Mouse (Mus musculus) thymus, adult 2 months (tissue): ENCODE data around the gene Slc25a44. TPM values are rescaled to one million over a fixed set of nuclear protein-coding genes. Genes with fewer than 3 reads are reported as not detected.

Experiments
- DNase-seq: peaks from one replicate; pipeline ENCODE4 v3.0.0; 2021
- H3K27ac ChIP-seq: fragments of 200-500 bp; 2 replicates; pipeline ENCODE4 v1.5.1; 2012; ENCODE audit warnings: low read length, control low read depth; ENCODE audit not compliant: control insufficient read depth, insufficient read depth
- H3K27me3 ChIP-seq: fragments of 200-500 bp; 2 replicates; pipeline ENCODE4 v1.6.1; 2012; ENCODE audit warnings: mild to moderate bottlenecking, low read length, moderate library complexity, mixed read lengths; ENCODE audit not compliant: control insufficient read depth, insufficient read depth
- H3K36me3 ChIP-seq: fragments of 200-500 bp; 2 replicates; pipeline ENCODE4 v1.6.1; 2012; ENCODE audit warnings: mild to moderate bottlenecking, low read length, moderate library complexity; ENCODE audit not compliant: control insufficient read depth, insufficient read depth
- H3K4me1 ChIP-seq: fragments of 200-500 bp; replicated peaks from 2 replicates; pipeline ENCODE4 v1.6.1; 2012; ENCODE audit warnings: low read length; ENCODE audit not compliant: control insufficient read depth, insufficient read depth
- H3K4me3 ChIP-seq: fragments of 200-500 bp; 2 replicates; pipeline ENCODE4 v1.5.1; 2012; ENCODE audit warnings: mild to moderate bottlenecking, low read length, control low read depth, moderate library complexity; ENCODE audit not compliant: control insufficient read depth, insufficient read depth
- CTCF ChIP-seq: fragments of 200-500 bp; IDR thresholded peaks from 2 replicates; pipeline ENCODE4 v1.5.1; 2012; ENCODE audit warnings: mild to moderate bottlenecking, control low read depth, low read length, moderate library complexity, borderline replicate concordance; ENCODE audit not compliant: control insufficient read depth, poor library complexity, insufficient read depth; ENCODE audit errors: extremely low read depth
- POLR2A ChIP-seq: fragments of 200-500 bp; IDR thresholded peaks from 2 replicates; pipeline ENCODE4 v1.6.1; 2012; ENCODE audit warnings: mild to moderate bottlenecking, low read length, control low read depth, moderate library complexity; ENCODE audit not compliant: control insufficient read depth, poor library complexity, insufficient read depth; ENCODE audit errors: extremely low read depth
- WGBS: fragments of 180-500 bp; shearing (Covaris S2); methylation state at CpG from one replicate; pipeline ENCODE4 v1.1.7; 2018; 5-methylcytosine and 5-hydroxymethylcytosine counted together
- polyA plus RNA-seq: library from polyadenylated mRNA; depleted of rRNA; stranded (reverse); fragments of >200 nt; gene quantifications from 2 replicates; pipeline ENCODE4 v1.2.3, GENCODE M21; 2012

The Slc25a44 gene
- polyA plus RNA-seq, 1 experiment, result 32.5 TPM

- Histone ChIP-seq H3K27me3 (no peaks in the 10 kb centered on the region), H3K27ac (no peak overlapping the region), H3K36me3 (no peaks in the 10 kb centered on the region), H3K4me1 (no peaks in the 10 kb centered on the region), H3K4me3 (no peak overlapping the region)
- DNase-seq, result no peak
- 91% methylated on average over 2 of the region's 2 CpGs for WGBS
- TF ChIP-seq POLR2A (no peak), CTCF (no peak)
Measured at GRCm38 (mm10) chr3:88465127-88465526, 40.2 kb upstream of the Slc25a44 start.

GRCm38 (mm10) chr3:88464425-88464824 lies 39.5 kb upstream of the Slc25a44 start:
- Histone ChIP-seq H3K27me3 (no peaks in the 10 kb centered on the region), H3K36me3 (no peaks in the 10 kb centered on the region), H3K4me1 (no peaks in the 10 kb centered on the region), H3K4me3 (no peak overlapping the region), H3K27ac (no peak overlapping the region)
- no peak for TF ChIP-seq CTCF
- TF ChIP-seq POLR2A, result no peak
- no peak for DNase-seq
- 32% methylated on average over 3 of the region's 3 CpGs for WGBS

- no peaks in the 10 kb centered on the region for H3K27me3 ChIP-seq
- no peak for DNase-seq
- TF ChIP-seq CTCF (no peak), POLR2A (no peak)
- no peak within 1 kb of the TSS for H3K4me3 ChIP-seq
- no peak within 1 kb of the TSS for H3K27ac ChIP-seq
- H3K4me1 ChIP-seq, result peaks cover 11% of the 10 kb centered on the region
- WGBS, result 80% methylated on average over 12 of the region's 12 CpGs
- no peaks in the 10 kb centered on the region for H3K36me3 ChIP-seq
Measured at GRCm38 (mm10) chr3:88460983-88461696, 36.2 kb upstream of the Slc25a44 start, which contains the start of gene Sema4a. Sema4a (minus strand) TSS chr3:88461182.

GRCm38 (mm10) chr3:88460029-88460428 lies 35.1 kb upstream of the Slc25a44 start:
- TF ChIP-seq CTCF (no peak), POLR2A (no peak)
- DNase-seq, result no peak
- Histone ChIP-seq H3K4me3 (no peak overlapping the region), H3K4me1 (peaks cover 21% of the 10 kb centered on the region), H3K27me3 (no peaks in the 10 kb centered on the region), H3K36me3 (no peaks in the 10 kb centered on the region), H3K27ac (no peak overlapping the region)
- WGBS, result 70% methylated on average over 5 of the region's 5 CpGs

- DNase-seq, result no peak
- TF ChIP-seq CTCF (no peak), POLR2A (no peak)
- Histone ChIP-seq H3K27me3 (no peaks in the 10 kb centered on the region), H3K27ac (no peak overlapping the region), H3K4me3 (no peak overlapping the region), H3K36me3 (no peaks in the 10 kb centered on the region), H3K4me1 (peaks cover 32% of the 10 kb centered on the region)
- WGBS, result 33% methylated on average over 14 of the region's 14 CpGs
Measured at GRCm38 (mm10) chr3:88458778-88459219, 33.9 kb upstream of the Slc25a44 start.

GRCm38 (mm10) chr3:88456746-88457532 lies 32.0 kb upstream of the Slc25a44 start:
- Histone ChIP-seq H3K4me3 (no peak overlapping the region), H3K36me3 (no peaks in the 10 kb centered on the region), H3K4me1 (peaks cover 50% of the 10 kb centered on the region), H3K27ac (no peak overlapping the region), H3K27me3 (no peaks in the 10 kb centered on the region)
- 86% methylated on average over 7 of the region's 7 CpGs for WGBS
- no peak for DNase-seq
- TF ChIP-seq CTCF, result no peak
- TF ChIP-seq POLR2A, result no peak

GRCm38 (mm10) chr3:88456313-88456712 lies 31.4 kb upstream of the Slc25a44 start:
- H3K27ac ChIP-seq, result no peak overlapping the region
- 96% methylated on average over 8 of the region's 8 CpGs for WGBS
- no peaks in the 10 kb centered on the region for H3K27me3 ChIP-seq
- H3K4me1 ChIP-seq, result peaks cover 57% of the 10 kb centered on the region
- H3K4me3 ChIP-seq, result no peak overlapping the region
- TF ChIP-seq POLR2A (no peak), CTCF (no peak)
- DNase-seq, result no peak
- no peaks in the 10 kb centered on the region for H3K36me3 ChIP-seq
